Mouse (Mus musculus) kidney, adult 9 months (tissue): ENCODE measurements around the gene Irf5.

ENCODE experiments used
- DNase-seq: peaks from one replicate; pipeline ENCODE4 v3.0.0; 2022

Irf5 gene

GRCm38 (mm10) chr6:29526281-29527251, at the start of gene Irf5:
Irf5 (plus strand) TSS chr6:29526625.
- no peak for DNase-seq

- DNase-seq = no peak
These were observed 43.7 kb upstream of the Irf5 start for GRCm38 (mm10) chr6:29482691-29483090.

GRCm38 (mm10) chr6:29484716-29485559, 41.5 kb upstream of the Irf5 start:
- DNase-seq = peak; percentile 60

GRCm38 (mm10) chr6:29485951-29486350, 40.5 kb upstream of the Irf5 start:
- DNase-seq = no peak

- DNase-seq = peak; percentile 43
These were observed 32.3 kb upstream of the Irf5 start for GRCm38 (mm10) chr6:29494101-29494500.

- no peak for DNase-seq
These were observed 30.2 kb upstream of the Irf5 start for GRCm38 (mm10) chr6:29496270-29496669.

- DNase-seq = no peak
These were observed 28.6 kb upstream of the Irf5 start for GRCm38 (mm10) chr6:29497791-29498190.

- no peak for DNase-seq
These were observed 26.2 kb upstream of the Irf5 start for GRCm38 (mm10) chr6:29500177-29500576.

GRCm38 (mm10) chr6:29500810-29501209, 25.6 kb upstream of the Irf5 start:
- DNase-seq = no peak

GRCm38 (mm10) chr6:29501599-29501998, 24.8 kb upstream of the Irf5 start:
- DNase-seq = peak; percentile 55

GRCm38 (mm10) chr6:29505493-29505892, 20.9 kb upstream of the Irf5 start:
- no peak for DNase-seq

- DNase-seq = no peak
These were observed 19.6 kb upstream of the Irf5 start for GRCm38 (mm10) chr6:29506834-29507233.

- DNase-seq = peak; percentile 85
These were observed 18.7 kb upstream of the Irf5 start, which contains the start of gene Kcp for GRCm38 (mm10) chr6:29507447-29508309. Kcp (minus strand) TSS chr6:29507952.

GRCm38 (mm10) chr6:29509086-29509485, 17.3 kb upstream of the Irf5 start:
- DNase-seq = no peak

- DNase-seq = peak; percentile 86
These were observed 13.1 kb upstream of the Irf5 start for GRCm38 (mm10) chr6:29513284-29513683.

GRCm38 (mm10) chr6:29517139-29517538, 9.3 kb upstream of the Irf5 start:
- peak; percentile 78 for DNase-seq

GRCm38 (mm10) chr6:29522626-29523300, 3.7 kb upstream of the Irf5 start:
- DNase-seq = peak; percentile 83

- no peak for DNase-seq
These were observed 3.0 kb upstream of the Irf5 start for GRCm38 (mm10) chr6:29523301-29524033.

- no peak for DNase-seq
These were observed 2.4 kb upstream of the Irf5 start for GRCm38 (mm10) chr6:29524034-29524489.

- DNase-seq = no peak
These were observed 1.2 kb upstream of the Irf5 start for GRCm38 (mm10) chr6:29525256-29525655.
